Mouse (Mus musculus) hindbrain, embryonic 11.5 days (tissue): ENCODE data around the gene Ttyh2. TPM values are rescaled to one million over a fixed set of nuclear protein-coding genes. Genes with fewer than 3 reads are reported as not detected.

ENCODE experiments used
- ATAC-seq: fragments of 200-750 bp; cut with Nextera tagmentation; 2 replicates; pipeline ENCODE4 v1.8.0; 2017; ENCODE audit warnings: mild to moderate bottlenecking, moderate TSS enrichment, moderate library complexity; ENCODE audit not compliant: low FRiP score
- DNase-seq: peaks from one replicate; pipeline ENCODE4 v3.0.0-alpha.2; 2015; ENCODE audit warnings: low spot score
- H3K27ac ChIP-seq: fragments of 300-500 bp; sonication (generic); 2 replicates; pipeline ENCODE4 v1.5.1; 2014; ENCODE audit warnings: mild to moderate bottlenecking, low read depth, low read length
- H3K27me3 ChIP-seq: fragments of 300-500 bp; sonication (generic); 2 replicates; pipeline ENCODE4 v1.6.1; 2014; ENCODE audit warnings: mild to moderate bottlenecking, low read length, moderate library complexity, mixed read lengths; ENCODE audit not compliant: control insufficient read depth, insufficient read depth
- H3K36me3 ChIP-seq: fragments of 300-500 bp; sonication (generic); 2 replicates; pipeline ENCODE4 v1.6.1; 2014; ENCODE audit warnings: mild to moderate bottlenecking, low read length, moderate library complexity, mixed read lengths; ENCODE audit not compliant: control insufficient read depth, insufficient read depth
- H3K4me1 ChIP-seq: fragments of 300-500 bp; sonication (generic); replicated peaks from 2 replicates; pipeline ENCODE4 v1.6.1; 2014; ENCODE audit warnings: low read length, mixed read lengths; ENCODE audit not compliant: control insufficient read depth, insufficient read depth
- H3K4me2 ChIP-seq: fragments of 300-500 bp; sonication (generic); replicated peaks from 2 replicates; pipeline ENCODE4 v1.6.1; 2014; ENCODE audit warnings: mild to moderate bottlenecking, low read depth, low read length
- H3K4me3 ChIP-seq: fragments of 300-500 bp; sonication (generic); 2 replicates; pipeline ENCODE4 v1.5.1; 2014; ENCODE audit warnings: low read depth, low read length
- H3K9ac ChIP-seq: fragments of 300-500 bp; sonication (generic); 2 replicates; pipeline ENCODE4 v1.6.1; 2014; ENCODE audit warnings: low read depth, low read length
- H3K9me3 ChIP-seq: fragments of 300-500 bp; sonication (generic); 2 replicates; pipeline ENCODE4 v1.6.1; 2016; ENCODE audit warnings: low read length; ENCODE audit not compliant: control insufficient read depth
- WGBS: fragments of 180-500 bp; shearing (Covaris S2); extraction: QIAGEN DNeasy Blood & Tissue Kit; methylation state at CpG from one replicate; pipeline ENCODE4 v1.1.7; 2014; 5-methylcytosine and 5-hydroxymethylcytosine counted together
- polyA plus RNA-seq: library from polyadenylated mRNA; unstranded; fragments of >200 nt; fragmentation: Nextera tagmentation; extraction: Ambion mirVana; gene quantifications from 2 replicates; pipeline ENCODE4 v1.2.1, GENCODE M21; 2014

Gene Ttyh2
- polyA plus RNA-seq, 1 experiment from 2014 or later = 16.0 TPM

GRCm38 (mm10) chr11:114698496-114698895, 23.3 kb downstream of the Ttyh2 start:
- ATAC-seq = no peak

DNA sequence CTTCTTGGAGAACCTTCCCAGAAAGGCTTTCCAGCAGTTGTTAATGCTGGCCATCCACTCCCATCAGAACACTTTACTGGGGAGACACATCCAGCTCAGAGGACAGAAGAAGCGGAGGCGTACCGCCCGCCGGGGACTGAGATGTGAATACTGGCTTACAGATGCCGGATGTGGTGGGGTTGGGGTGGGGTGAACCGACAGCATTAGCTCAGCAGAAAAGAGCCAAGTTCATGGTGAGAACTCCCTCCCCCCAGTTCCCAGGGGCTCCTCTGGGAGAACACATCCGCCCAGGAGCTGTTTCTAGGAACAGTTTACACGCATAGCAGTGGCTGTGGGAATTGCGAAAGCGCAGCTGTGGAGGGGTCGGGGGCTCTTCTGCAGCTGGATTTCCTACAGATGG, 24.3 kb downstream of the Ttyh2 start:
- H3K4me3 ChIP-seq = no peak overlapping the region
- peaks cover 8% of the 10 kb centered on the region for H3K4me1 ChIP-seq
- no peak overlapping the region for H3K9ac ChIP-seq
- no peak for DNase-seq
- 86% methylated on average over 12 of the region's 12 CpGs for WGBS
- no peak overlapping the region for H3K4me2 ChIP-seq
- no peak for ATAC-seq
- no peak overlapping the region for H3K27ac ChIP-seq
- H3K9me3 ChIP-seq = no peaks in the 10 kb centered on the region
- no peaks in the 10 kb centered on the region for H3K36me3 ChIP-seq
- H3K27me3 ChIP-seq = no peaks in the 10 kb centered on the region; the same call in 1 of the 2 replicates

More at GRCm38 (mm10) chr11:114698496-114698895, 23.3 kb downstream of the Ttyh2 start:
- no peaks in the 10 kb centered on the region for H3K9me3 ChIP-seq
- no peaks in the 10 kb centered on the region for H3K36me3 ChIP-seq
- H3K27me3 ChIP-seq = no peaks in the 10 kb centered on the region
- H3K9ac ChIP-seq = no peak overlapping the region
- no peak overlapping the region for H3K27ac ChIP-seq
- no peaks in the 10 kb centered on the region for H3K4me1 ChIP-seq
- H3K4me3 ChIP-seq = no peak overlapping the region
- no peak overlapping the region for H3K4me2 ChIP-seq
- no peak for DNase-seq
- WGBS = 95% methylated on average over 7 of the region's 7 CpGs

DNA sequence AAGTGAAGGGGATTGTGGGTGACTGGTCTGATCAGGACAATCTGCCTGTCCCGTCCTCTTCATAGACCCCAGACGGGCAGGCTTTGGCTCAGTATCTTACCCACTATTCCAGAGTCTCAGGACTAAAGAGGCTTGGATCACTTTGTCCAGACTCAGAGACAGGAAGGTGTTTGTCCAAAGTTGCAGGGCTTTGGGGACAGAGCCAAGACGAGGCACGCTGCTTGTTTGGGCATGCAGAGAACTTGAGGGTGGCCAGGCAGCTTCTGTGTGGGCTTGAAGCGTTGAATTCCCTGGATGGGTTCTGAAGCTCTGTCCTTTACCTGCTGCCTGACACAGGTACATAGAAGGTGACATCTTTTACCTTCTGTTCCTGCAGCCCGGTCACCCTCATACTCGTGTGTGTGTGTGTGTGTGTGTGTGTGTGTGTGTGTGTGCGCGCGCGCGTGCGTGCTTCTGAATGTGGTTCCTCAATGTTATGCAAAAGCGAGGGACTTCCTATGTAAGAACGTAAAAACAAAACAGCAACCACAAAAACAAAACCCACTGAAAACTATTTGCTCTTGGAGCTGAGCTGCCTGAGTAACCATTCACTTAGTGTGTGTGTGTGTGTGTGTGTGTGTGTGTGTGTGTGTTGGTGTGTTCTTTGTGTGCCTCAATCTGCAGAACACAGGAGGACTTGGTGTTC, 27.2 kb downstream of the Ttyh2 start:
- H3K4me2 ChIP-seq = no peak overlapping the region
- peaks cover 9% of the 10 kb centered on the region for H3K4me1 ChIP-seq
- ATAC-seq (no peak), DNase-seq (no peak)
- H3K36me3 ChIP-seq = no peaks in the 10 kb centered on the region
- no peak overlapping the region for H3K27ac ChIP-seq
- H3K9ac ChIP-seq = no peak overlapping the region
- 92% methylated on average over 15 of the region's 15 CpGs for WGBS
- no peaks in the 10 kb centered on the region for H3K9me3 ChIP-seq
- no peaks in the 10 kb centered on the region; the same call in 1 of the 2 replicates for H3K27me3 ChIP-seq
- H3K4me3 ChIP-seq = no peak overlapping the region

- no peaks in the 10 kb centered on the region; the same call in 1 of the 2 replicates for H3K27me3 ChIP-seq
- no peaks in the 10 kb centered on the region for H3K36me3 ChIP-seq
- no peak overlapping the region for H3K27ac ChIP-seq
- no peak overlapping the region for H3K4me2 ChIP-seq
- H3K4me3 ChIP-seq = no peak overlapping the region
- WGBS = 88% methylated on average over 6 of the region's 6 CpGs
- no peak for DNase-seq
- H3K9ac ChIP-seq = no peak overlapping the region
- no peak for ATAC-seq
- peaks cover 9% of the 10 kb centered on the region for H3K4me1 ChIP-seq
- no peaks in the 10 kb centered on the region for H3K9me3 ChIP-seq
These were observed 27.7 kb downstream of the Ttyh2 start for GRCm38 (mm10) chr11:114702996-114703361.

DNA sequence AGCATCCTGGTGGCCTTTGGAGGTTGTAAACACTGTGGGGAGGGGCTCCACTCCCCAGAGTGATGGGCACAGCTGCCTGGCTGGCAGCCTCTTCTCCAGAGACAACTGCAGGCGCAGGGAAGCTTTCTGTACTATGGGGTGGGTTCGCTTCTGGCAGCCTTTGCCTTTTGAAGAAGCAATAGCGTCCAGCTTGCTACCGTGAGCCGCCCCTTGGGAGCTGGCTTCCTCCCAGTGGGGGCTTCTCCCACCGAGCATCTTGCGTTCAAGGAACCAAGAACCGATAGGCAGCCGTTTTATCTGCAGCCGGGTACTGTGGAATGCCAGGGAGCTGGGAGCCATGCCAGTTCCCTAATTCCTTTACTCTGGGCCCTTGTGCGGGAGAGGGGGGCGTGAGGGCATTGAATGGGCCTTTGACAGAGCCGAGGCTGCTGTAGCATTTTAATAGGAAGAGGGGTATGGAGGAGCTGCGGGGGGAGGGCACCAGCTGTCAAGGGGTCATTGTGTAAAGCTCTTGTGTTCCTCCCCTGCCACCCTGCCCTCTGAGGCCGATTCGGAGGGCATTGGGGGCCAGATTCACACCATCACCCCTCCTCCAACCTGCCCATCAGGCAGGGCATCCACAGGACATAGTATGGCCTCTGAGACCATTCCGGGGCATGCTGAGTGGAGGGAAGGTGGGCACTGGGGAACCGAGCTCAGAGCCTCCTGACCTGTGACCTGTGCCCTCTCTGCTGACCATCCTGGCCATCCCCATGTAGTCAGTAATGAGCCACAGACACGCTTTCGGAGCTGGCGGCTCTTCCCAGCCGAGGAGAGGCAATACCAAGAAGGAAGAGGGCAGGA, 29.1 kb downstream of the Ttyh2 start:
- Histone ChIP-seq H3K4me3 (no peak overlapping the region), H3K27me3 (no peaks in the 10 kb centered on the region; the same call in 1 of the 2 replicates), H3K9ac (no peak overlapping the region), H3K36me3 (no peaks in the 10 kb centered on the region), H3K4me1 (peaks cover 9% of the 10 kb centered on the region), H3K4me2 (no peak overlapping the region), H3K9me3 (no peaks in the 10 kb centered on the region), H3K27ac (peak overlapping the region; percentile 52; the same call in 1 of the 2 replicates)
- ATAC-seq = peak; percentile 51
- DNase-seq = no peak
- 41% methylated on average over 22 of the region's 22 CpGs for WGBS

GRCm38 (mm10) chr11:114706358-114706757, 31.1 kb downstream of the Ttyh2 start:
- Histone ChIP-seq H3K27me3 (no peaks in the 10 kb centered on the region; the same call in 1 of the 2 replicates), H3K9me3 (no peaks in the 10 kb centered on the region), H3K4me1 (peaks cover 9% of the 10 kb centered on the region), H3K9ac (no peak overlapping the region), H3K4me2 (no peak overlapping the region), H3K27ac (no peak overlapping the region), H3K4me3 (no peak overlapping the region), H3K36me3 (no peaks in the 10 kb centered on the region)
- DNase-seq = no peak
- ATAC-seq = no peak
- WGBS = 90% methylated on average over 5 of the region's 5 CpGs

DNA sequence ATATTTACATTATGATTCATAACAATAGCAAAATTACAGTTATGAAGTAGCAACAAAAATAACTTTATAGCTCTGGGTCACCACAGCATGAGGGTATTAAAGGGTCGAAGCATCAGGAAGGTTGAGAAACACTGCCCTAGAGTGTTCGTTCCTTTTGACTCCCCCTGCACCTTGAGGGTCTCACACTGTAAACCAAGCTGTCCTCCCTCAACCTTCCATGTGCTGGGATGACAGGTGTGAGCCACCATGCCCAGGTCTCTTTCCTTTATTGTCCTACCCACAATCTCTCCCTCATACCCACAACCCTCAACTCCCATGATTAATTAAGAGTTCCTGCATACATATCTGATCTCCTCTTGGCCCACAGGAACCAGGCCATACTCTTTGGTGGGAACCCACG, 36.2 kb downstream of the Ttyh2 start:
- DNase-seq = no peak
- ATAC-seq = no peak
- no peaks in the 10 kb centered on the region for H3K9me3 ChIP-seq
- H3K4me2 ChIP-seq = no peak overlapping the region
- 93% methylated on average over 3 of the region's 3 CpGs for WGBS
- H3K9ac ChIP-seq = no peak overlapping the region
- H3K4me3 ChIP-seq = no peak overlapping the region
- H3K27ac ChIP-seq = no peak overlapping the region
- no peaks in the 10 kb centered on the region for H3K36me3 ChIP-seq
- no peaks in the 10 kb centered on the region for H3K27me3 ChIP-seq
- H3K4me1 ChIP-seq = no peaks in the 10 kb centered on the region

DNA sequence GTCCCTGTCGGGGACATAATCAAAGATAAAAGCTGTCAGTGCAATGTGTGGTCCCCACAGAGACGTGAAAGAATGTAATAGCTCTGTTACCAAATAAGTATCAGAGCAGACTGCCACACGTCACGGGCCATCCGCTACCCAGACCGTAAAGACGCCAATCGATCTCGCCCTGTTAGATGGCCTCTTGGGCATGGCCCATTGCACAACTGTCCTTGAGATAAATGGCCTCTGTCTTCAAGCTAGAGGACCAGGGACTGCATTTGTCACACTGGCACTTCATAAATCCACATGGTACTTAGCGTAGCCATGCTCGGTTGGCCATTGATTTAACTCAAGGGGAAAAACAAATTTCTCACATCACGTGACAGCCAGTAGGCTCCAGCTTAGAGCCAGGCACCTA, 36.6 kb downstream of the Ttyh2 start:
- Histone ChIP-seq H3K4me2 (no peak overlapping the region), H3K4me1 (no peaks in the 10 kb centered on the region), H3K9me3 (no peaks in the 10 kb centered on the region), H3K36me3 (no peaks in the 10 kb centered on the region), H3K27me3 (no peaks in the 10 kb centered on the region), H3K9ac (no peak overlapping the region), H3K27ac (no peak overlapping the region), H3K4me3 (no peak overlapping the region)
- ATAC-seq (peak; percentile 56; the same call in 1 of the 2 replicates), DNase-seq (no peak)
- 73% methylated on average over 12 of the region's 12 CpGs for WGBS
